Mouse (Mus musculus) thymus, adult 2 months (tissue): ENCODE measurements around the gene Atp8b4. TPM values are rescaled to one million over a fixed set of nuclear protein-coding genes. Genes with fewer than 3 reads are reported as not detected.

ENCODE experiments used
- DNase-seq: peaks from one replicate; pipeline ENCODE4 v3.0.0; 2021
- H3K27ac ChIP-seq: fragments of 200-500 bp; 2 replicates; pipeline ENCODE4 v1.5.1; 2012; ENCODE audit warnings: low read length, control low read depth; ENCODE audit not compliant: control insufficient read depth, insufficient read depth
- H3K27me3 ChIP-seq: fragments of 200-500 bp; 2 replicates; pipeline ENCODE4 v1.6.1; 2012; ENCODE audit warnings: mild to moderate bottlenecking, low read length, moderate library complexity, mixed read lengths; ENCODE audit not compliant: control insufficient read depth, insufficient read depth
- H3K36me3 ChIP-seq: fragments of 200-500 bp; 2 replicates; pipeline ENCODE4 v1.6.1; 2012; ENCODE audit warnings: mild to moderate bottlenecking, low read length, moderate library complexity; ENCODE audit not compliant: control insufficient read depth, insufficient read depth
- H3K4me1 ChIP-seq: fragments of 200-500 bp; replicated peaks from 2 replicates; pipeline ENCODE4 v1.6.1; 2012; ENCODE audit warnings: low read length; ENCODE audit not compliant: control insufficient read depth, insufficient read depth
- H3K4me3 ChIP-seq: fragments of 200-500 bp; 2 replicates; pipeline ENCODE4 v1.5.1; 2012; ENCODE audit warnings: mild to moderate bottlenecking, low read length, control low read depth, moderate library complexity; ENCODE audit not compliant: control insufficient read depth, insufficient read depth
- CTCF ChIP-seq: fragments of 200-500 bp; IDR thresholded peaks from 2 replicates; pipeline ENCODE4 v1.5.1; 2012; ENCODE audit warnings: mild to moderate bottlenecking, control low read depth, low read length, moderate library complexity, borderline replicate concordance; ENCODE audit not compliant: control insufficient read depth, poor library complexity, insufficient read depth; ENCODE audit errors: extremely low read depth
- POLR2A ChIP-seq: fragments of 200-500 bp; IDR thresholded peaks from 2 replicates; pipeline ENCODE4 v1.6.1; 2012; ENCODE audit warnings: mild to moderate bottlenecking, low read length, control low read depth, moderate library complexity; ENCODE audit not compliant: control insufficient read depth, poor library complexity, insufficient read depth; ENCODE audit errors: extremely low read depth
- WGBS: fragments of 180-500 bp; shearing (Covaris S2); methylation state at CpG from one replicate; pipeline ENCODE4 v1.1.7; 2018; 5-methylcytosine and 5-hydroxymethylcytosine counted together
- polyA plus RNA-seq: library from polyadenylated mRNA; depleted of rRNA; stranded (reverse); fragments of >200 nt; gene quantifications from 2 replicates; pipeline ENCODE4 v1.2.3, GENCODE M21; 2012; rRNA removed

Gene Atp8b4
- polyA plus RNA-seq, result 4.3 and 4.7 TPM in 2 replicates

DNA sequence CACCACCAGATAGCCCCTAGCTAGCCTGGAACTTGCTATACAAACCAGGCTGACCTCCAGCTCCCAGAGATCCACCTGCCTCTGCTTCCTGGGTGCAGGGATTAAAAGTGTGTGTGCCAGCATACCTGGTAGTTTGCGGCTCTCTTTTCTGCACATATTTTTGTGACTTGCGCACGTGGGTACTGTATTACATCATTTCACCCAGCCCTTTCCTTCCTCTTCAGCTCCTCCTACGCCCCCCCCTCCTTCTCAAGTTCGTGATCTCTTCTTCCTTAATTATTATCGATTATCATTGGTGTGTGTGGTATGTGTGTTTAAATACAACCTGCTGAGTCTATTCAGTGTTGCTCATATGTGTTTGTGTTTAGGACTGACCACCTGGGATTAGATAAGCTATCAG lies at the start of gene Atp8b4:
TSS of gene Atp8b4 (minus strand) at position 154 of the 400 bp plus-strand sequence.
- TF ChIP-seq CTCF, result no peak
- TF ChIP-seq POLR2A, result no peak
- no peaks in the 10 kb centered on the region for H3K36me3 ChIP-seq
- H3K4me3 ChIP-seq, result peak within 1 kb of the TSS; percentile 39
- H3K27ac ChIP-seq, result peak within 1 kb of the TSS; percentile 63; the same call in 1 of the 2 replicates
- peaks cover 35% of the 10 kb centered on the region for H3K4me1 ChIP-seq
- no peak for DNase-seq
- no peaks in the 10 kb centered on the region for H3K27me3 ChIP-seq
- 15% methylated on average over 6 of the region's 6 CpGs for WGBS

- Histone ChIP-seq H3K4me3 (no peak overlapping the region), H3K27ac (no peak overlapping the region), H3K36me3 (no peaks in the 10 kb centered on the region), H3K4me1 (peaks cover 12% of the 10 kb centered on the region), H3K27me3 (no peaks in the 10 kb centered on the region)
- DNase-seq, result no peak
- TF ChIP-seq CTCF (no peak), POLR2A (no peak)
- WGBS, result 85% methylated on average over 7 of the region's 7 CpGs
These were observed 49.2 kb upstream of the Atp8b4 start for GRCm38 (mm10) chr2:126549681-126550080.

- Histone ChIP-seq H3K36me3 (no peaks in the 10 kb centered on the region), H3K4me1 (no peaks in the 10 kb centered on the region), H3K27me3 (no peaks in the 10 kb centered on the region), H3K4me3 (no peak overlapping the region), H3K27ac (no peak overlapping the region)
- DNase-seq, result no peak
- TF ChIP-seq POLR2A (no peak), CTCF (no peak)
- 96% methylated on average over 3 of the region's 3 CpGs for WGBS
These were observed 45.9 kb upstream of the Atp8b4 start for GRCm38 (mm10) chr2:126546392-126546791.

- H3K4me3 ChIP-seq, result no peak overlapping the region
- no peak overlapping the region for H3K27ac ChIP-seq
- no peaks in the 10 kb centered on the region for H3K4me1 ChIP-seq
- no peaks in the 10 kb centered on the region for H3K36me3 ChIP-seq
- H3K27me3 ChIP-seq, result no peaks in the 10 kb centered on the region
- TF ChIP-seq POLR2A, result no peak
- TF ChIP-seq CTCF, result no peak
- no peak for DNase-seq
- WGBS, result 96% methylated on average over 5 of the region's 5 CpGs
These were observed 44.8 kb upstream of the Atp8b4 start for GRCm38 (mm10) chr2:126545297-126545696.

- no peaks in the 10 kb centered on the region for H3K4me1 ChIP-seq
These were observed 41.7 kb upstream of the Atp8b4 start for GRCm38 (mm10) chr2:126542211-126542610.

DNA sequence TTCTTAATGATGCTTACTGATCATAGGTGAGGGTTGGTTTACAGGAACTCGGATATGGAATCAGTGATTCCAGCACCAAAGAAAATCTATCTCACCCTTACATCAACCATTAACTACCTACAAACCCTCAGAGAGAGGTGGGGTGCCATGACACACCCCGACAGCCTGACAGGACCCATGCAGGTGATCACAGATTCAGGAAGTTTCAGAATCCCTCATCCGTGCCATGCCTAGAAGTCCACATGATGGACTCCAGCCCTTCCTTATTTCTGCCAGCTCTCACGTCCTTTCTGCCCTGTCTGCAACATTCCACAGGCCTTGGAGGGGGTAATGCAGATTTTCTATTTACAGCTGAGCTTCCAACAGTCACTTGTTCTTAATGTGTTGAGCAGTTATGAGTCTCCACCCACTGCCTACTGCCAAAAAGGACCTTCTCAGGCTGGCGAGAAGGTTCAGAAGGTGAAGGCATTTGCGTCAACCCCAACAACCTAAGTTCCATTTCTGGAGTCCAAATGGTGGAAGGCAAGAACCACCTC lies 40.0 kb upstream of the Atp8b4 start:
- 91% methylated on average over 6 of the region's 6 CpGs for WGBS
- Histone ChIP-seq H3K27me3 (no peaks in the 10 kb centered on the region), H3K4me1 (no peaks in the 10 kb centered on the region), H3K36me3 (no peaks in the 10 kb centered on the region), H3K4me3 (no peak overlapping the region), H3K27ac (no peak overlapping the region)
- TF ChIP-seq CTCF (no peak), POLR2A (no peak)
- no peak for DNase-seq

More at GRCm38 (mm10) chr2:126542211-126542610, 41.7 kb upstream of the Atp8b4 start:
- H3K4me3 ChIP-seq, result no peak overlapping the region
- TF ChIP-seq CTCF (no peak), POLR2A (no peak)
- H3K36me3 ChIP-seq, result no peaks in the 10 kb centered on the region
- 91% methylated on average over 5 of the region's 5 CpGs for WGBS
- DNase-seq, result no peak
- no peak overlapping the region for H3K27ac ChIP-seq
- H3K27me3 ChIP-seq, result no peaks in the 10 kb centered on the region

GRCm38 (mm10) chr2:126537654-126538053 lies 37.2 kb upstream of the Atp8b4 start:
- Histone ChIP-seq H3K27ac (no peak overlapping the region), H3K4me1 (no peaks in the 10 kb centered on the region), H3K36me3 (no peaks in the 10 kb centered on the region), H3K4me3 (no peak overlapping the region), H3K27me3 (no peaks in the 10 kb centered on the region)
- no peak for DNase-seq
- no peak for TF ChIP-seq CTCF
- no peak for TF ChIP-seq POLR2A
